Mouse (Mus musculus) Patski (cell line): Measurements from ENCODE around the gene Aktip. TPM values are rescaled to one million over a fixed set of nuclear protein-coding genes. Genes with fewer than 3 reads are reported as not detected.

Experiments
- ATAC-seq: fragments of 100-300 bp; one replicate; pipeline ENCODE4 v1.8.0; 2021
- CTCF ChIA-PET: fragments of 350-600 bp; sonication (Branson Sonifier 250); formaldehyde crosslinking; loops from one replicate; lab custom pipeline; 2022; ENCODE audit warnings: inconsistent platforms; lab: Charles Lee
- POLR2A ChIA-PET: fragments of 350-600 bp; sonication (Branson Sonifier 250); formaldehyde crosslinking; loops from one replicate; lab custom pipeline; 2022; ENCODE audit warnings: antibody characterized with exemption, inconsistent platforms; lab: Charles Lee
- DNase-seq: peaks from one replicate; pipeline ENCODE4 v3.0.0-alpha.2; 2011; ENCODE audit warnings: low read depth, low spot score
- H3K27me3 ChIP-seq: fragments of 371-371 bp; one replicate; pipeline ENCODE4 v1.5.1; 2021
- CTCF ChIP-seq: fragments of 100-300 bp; IDR thresholded peaks from one replicate; pipeline ENCODE4 v1.5.1; 2021
- in situ Hi-C: fragments of 300-500 bp; cut with MboI; formaldehyde crosslinking; loops from 3 replicates; pipeline ENCODE4 v1.11.1; 2018; ENCODE audit warnings: low pct_unique_long_range_greater_than_20kb, mixed read lengths
- polyA plus RNA-seq: library from polyadenylated mRNA; unstranded; gene quantifications from one replicate; pipeline ENCODE4 v1.2.3, GENCODE M21; 2021

The Aktip gene
- polyA plus RNA-seq, 1 experiment from 2014 or later = 88.1 TPM

DNA sequence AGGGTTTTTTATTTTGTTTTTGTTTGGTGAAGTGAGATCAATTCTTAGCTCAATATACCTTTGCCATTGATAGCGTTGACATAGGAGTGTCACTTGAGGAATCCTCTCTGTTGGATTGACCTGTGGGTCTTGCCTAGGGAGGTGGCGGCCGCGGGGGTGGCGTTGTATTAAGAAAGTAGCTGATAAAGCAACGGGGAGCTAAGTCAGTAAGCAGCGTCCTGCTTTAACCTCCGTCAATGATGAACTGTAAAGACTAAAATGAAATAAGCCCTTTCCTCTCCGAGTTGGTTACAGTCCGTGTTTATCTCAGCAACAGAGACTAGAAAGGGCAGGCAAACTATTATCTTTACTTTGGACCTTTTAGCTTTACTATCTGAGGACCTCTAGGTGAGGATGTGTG lies 130.4 kb downstream of the Aktip start:
- in situ Hi-C loops = no loop called here
- TF ChIP-seq CTCF = no peak
- CTCF ChIA-PET = interaction anchor here (1.0 to 1.1 kb wide), 2 partner anchors 48 to 199 kb away, joined by 3 read pairs; no protein-coding TSS in a partner anchor
- POLR2A ChIA-PET = interaction anchor here (0.9 to 1.2 kb wide), 2 partner anchors 9 to 11 kb away, joined by 3 read pairs; no protein-coding TSS in a partner anchor
- DNase-seq (no peak), ATAC-seq (no peak)
- H3K27me3 ChIP-seq = no peaks in the 10 kb centered on the region

DNA sequence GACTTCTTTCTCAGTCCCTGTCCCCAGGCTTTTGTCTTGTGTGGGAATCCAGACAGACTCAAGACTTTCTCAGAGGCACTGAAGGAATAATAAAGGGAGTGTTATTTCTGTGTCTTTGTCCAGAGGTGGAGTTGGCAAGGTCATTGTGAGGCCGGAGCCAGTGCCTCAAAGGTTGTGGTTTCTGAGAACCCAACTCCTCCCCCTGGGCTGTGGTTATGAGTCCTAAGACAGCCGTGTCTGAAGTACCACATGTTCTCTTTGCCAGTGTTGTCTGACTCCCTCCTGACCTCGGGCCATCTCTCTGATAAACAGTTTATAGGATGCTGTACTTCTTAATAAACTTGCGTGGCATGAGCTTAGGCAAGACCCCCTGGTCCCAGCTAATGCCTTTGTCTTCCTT lies 134.6 kb downstream of the Aktip start:
- POLR2A ChIA-PET = no interaction called here
- ATAC-seq = no peak
- in situ Hi-C loops = no loop called here

More for the DNA sequence above, 134.6 kb downstream of the Aktip start:
- H3K27me3 ChIP-seq = no peaks in the 10 kb centered on the region
- CTCF ChIA-PET = interaction anchor here (1.4 kb wide), 1 partner anchor 9 kb away, joined by 4 read pairs; no protein-coding TSS in a partner anchor
- no peak for DNase-seq
- TF ChIP-seq CTCF = no peak

Other genes starting within 250 kb of the Aktip start
- 52.7 TPM for gene Rbl2, start 129.9 kb downstream of the Aktip start, polyA plus RNA-seq
- 15.4 TPM for gene Rpgrip1l, start 113.3 kb upstream of the Aktip start, polyA plus RNA-seq
- gene Fto, start 113.5 kb upstream of the Aktip start, polyA plus RNA-seq = 63.7 TPM